Mouse (Mus musculus) liver, postnatal 0 days (tissue): ENCODE measurements at regions not wholly inside any gene's neighbourhood (a gene's known extent, or its start where the extent isn't known, plus 50 kb on each side); places are given as distances from the start of the nearest gene placed in this dataset.
A peak's percentile ranks its signal among the peaks of the same experiment; 100 is the strongest.

ENCODE experiments used
- ATAC-seq: fragments of 200-750 bp; cut with Nextera tagmentation; 2 replicates; pipeline ENCODE4 v1.8.0; 2017; ENCODE audit warnings: mild to moderate bottlenecking, moderate library complexity
- DNase-seq: peaks from one replicate; pipeline ENCODE4 v3.0.0-alpha.2; 2016
- H3K27ac ChIP-seq: fragments of 300-500 bp; sonication (generic); 2 replicates; pipeline ENCODE4 v1.5.1; 2014; ENCODE audit warnings: antibody characterized with exemption, moderate library complexity, mild to moderate bottlenecking, low read depth
- H3K27me3 ChIP-seq: fragments of 300-500 bp; sonication (generic); 2 replicates; pipeline ENCODE4 v1.6.1; 2014; ENCODE audit warnings: low read length, control low read depth, mixed read lengths; ENCODE audit not compliant: insufficient read depth
- H3K36me3 ChIP-seq: fragments of 300-500 bp; sonication (generic); replicated peaks from 2 replicates; pipeline ENCODE4 v1.6.1; 2014; ENCODE audit warnings: mild to moderate bottlenecking, control low read depth, low read length, moderate library complexity, mixed read lengths; ENCODE audit not compliant: insufficient read depth
- H3K4me1 ChIP-seq: fragments of 300-500 bp; sonication (generic); 2 replicates; pipeline ENCODE4 v1.6.1; 2014; ENCODE audit warnings: antibody characterized with exemption, mild to moderate bottlenecking, control low read depth; ENCODE audit not compliant: insufficient read depth
- H3K4me2 ChIP-seq: fragments of 300-500 bp; sonication (generic); 2 replicates; pipeline ENCODE4 v1.6.1; 2014; ENCODE audit warnings: low read depth, mild to moderate bottlenecking, low read length, moderate library complexity, mixed read lengths
- H3K4me3 ChIP-seq: fragments of 300-500 bp; sonication (generic); 2 replicates; pipeline ENCODE4 v1.5.1; 2014; ENCODE audit warnings: low read depth, low read length
- H3K9ac ChIP-seq: fragments of 300-500 bp; sonication (generic); replicated peaks from 2 replicates; pipeline ENCODE4 v1.6.1; 2014; ENCODE audit warnings: mild to moderate bottlenecking, moderate library complexity
- H3K9me3 ChIP-seq: fragments of 300-500 bp; sonication (generic); 2 replicates; pipeline ENCODE4 v1.6.1; 2016; ENCODE audit warnings: mild to moderate bottlenecking, control low read depth, low read length, mixed read lengths
- CTCF ChIP-seq: sonication (generic); IDR thresholded peaks from 2 replicates; pipeline ENCODE4 v1.5.1; 2016; ENCODE audit warnings: antibody characterized with exemption, low read depth
- EP300 ChIP-seq: IDR thresholded peaks from 2 replicates; pipeline ENCODE4 v1.6.1; 2016; ENCODE audit warnings: antibody characterized with exemption, low read depth, mild to moderate bottlenecking
- WGBS: fragments of 180-500 bp; shearing (Covaris S2); extraction: QIAGEN DNeasy Blood & Tissue Kit; methylation state at CpG from one replicate; pipeline ENCODE4 v1.1.7; 2014; ENCODE audit not compliant: insufficient replicate concordance; 5-methylcytosine and 5-hydroxymethylcytosine counted together

DNA sequence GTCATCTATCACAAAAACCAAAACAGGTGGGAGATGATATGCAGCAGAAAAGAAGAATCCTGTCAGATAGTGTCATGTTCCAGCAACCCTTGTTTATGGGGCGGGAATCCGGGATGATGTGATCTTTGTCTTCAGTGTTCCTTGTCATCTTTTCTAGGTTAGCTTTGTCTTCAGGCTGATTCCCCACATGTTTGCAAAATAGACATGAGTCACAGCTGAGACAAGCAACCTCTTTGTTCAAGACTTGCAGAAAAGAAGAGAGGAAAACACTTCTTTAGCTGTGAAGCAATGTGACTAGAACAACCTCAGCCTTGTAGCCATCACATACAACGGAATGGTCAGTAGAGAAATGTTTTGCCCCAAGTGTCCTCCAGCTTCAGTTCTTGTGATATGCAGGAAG, 77.8 kb downstream of the Spry2 start:
- 89% methylated on average over 3 of the region's 3 CpGs for WGBS
- no peaks in the 10 kb centered on the region for H3K9me3 ChIP-seq
- DNase-seq = no peak
- no peak for ATAC-seq
- H3K36me3 ChIP-seq = no peaks in the 10 kb centered on the region
- H3K27ac ChIP-seq = no peak overlapping the region
- H3K4me1 ChIP-seq = peaks cover 5% of the 10 kb centered on the region
- H3K4me2 ChIP-seq = no peak overlapping the region
- no peak overlapping the region for H3K4me3 ChIP-seq
- no peaks in the 10 kb centered on the region for H3K27me3 ChIP-seq
- TF ChIP-seq EP300 = no peak
- TF ChIP-seq CTCF = no peak
- no peak overlapping the region for H3K9ac ChIP-seq

DNA sequence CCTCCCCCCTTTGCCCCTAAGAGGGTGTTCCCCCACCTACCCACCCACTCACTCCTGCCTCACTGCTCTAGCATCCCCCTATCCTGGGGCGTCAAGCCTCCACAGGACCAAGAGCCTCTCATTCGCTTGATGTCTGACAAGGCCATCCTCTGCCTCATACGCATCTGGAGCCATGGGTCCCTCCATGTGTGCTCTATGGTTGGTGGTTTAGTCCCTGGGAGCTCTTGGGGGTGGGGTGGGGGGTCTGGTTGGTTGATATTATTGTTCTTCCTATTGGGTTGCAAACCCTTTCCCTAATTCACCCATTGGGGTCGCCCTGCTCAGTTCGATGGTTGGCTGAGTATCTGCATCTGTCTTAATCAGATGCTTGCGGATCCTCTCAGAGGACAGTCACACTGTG, 79.1 kb downstream of the Spry2 start:
- Histone ChIP-seq H3K27me3 (no peaks in the 10 kb centered on the region), H3K9me3 (no peaks in the 10 kb centered on the region), H3K36me3 (no peaks in the 10 kb centered on the region), H3K4me1 (peaks cover 5% of the 10 kb centered on the region), H3K4me2 (no peak overlapping the region), H3K27ac (no peak overlapping the region), H3K4me3 (no peak overlapping the region), H3K9ac (no peak overlapping the region)
- DNase-seq (no peak), ATAC-seq (no peak)
- 87% methylated on average over 6 of the region's 6 CpGs for WGBS
- TF ChIP-seq EP300 (no peak), CTCF (no peak)

- H3K27me3 ChIP-seq = no peaks in the 10 kb centered on the region
- DNase-seq (no peak), ATAC-seq (peak; percentile 36; the same call in 1 of the 2 replicates)
- no peaks in the 10 kb centered on the region for H3K9me3 ChIP-seq
- no peak overlapping the region for H3K9ac ChIP-seq
- peak overlapping the region; percentile 22 for H3K4me3 ChIP-seq
- H3K36me3 ChIP-seq = no peaks in the 10 kb centered on the region
- no peak overlapping the region for H3K27ac ChIP-seq
- WGBS = 19% methylated on average over 6 of the region's 6 CpGs
- TF ChIP-seq EP300 (no peak), CTCF (no peak)
- peak overlapping the region; percentile 61 for H3K4me2 ChIP-seq
- H3K4me1 ChIP-seq = peaks cover 5% of the 10 kb centered on the region
Measured at GRCm38 (mm10) chr14:105815827-105816226, 80.8 kb downstream of the Spry2 start.

DNA sequence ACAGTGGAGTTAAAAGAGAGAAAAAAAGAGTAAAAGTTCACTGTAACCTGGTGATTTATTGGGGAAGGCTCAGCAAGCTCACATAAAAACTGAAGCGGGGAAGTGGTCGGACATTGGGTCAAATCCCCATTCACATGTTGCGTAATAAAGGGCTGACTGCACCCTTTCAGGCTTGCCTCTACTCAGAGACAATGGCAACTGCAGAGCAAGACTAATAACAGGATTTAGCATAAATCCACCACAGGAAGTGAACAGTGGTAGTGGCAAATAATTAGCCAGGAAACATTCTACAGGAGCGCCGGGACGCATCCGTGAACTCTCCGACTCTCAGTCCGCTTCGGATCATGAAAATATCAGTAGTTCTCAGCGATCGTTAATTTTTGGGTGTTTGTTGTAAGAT, 81.3 kb downstream of the Spry2 start:
- no peaks in the 10 kb centered on the region for H3K36me3 ChIP-seq
- no peak overlapping the region for H3K27ac ChIP-seq
- H3K4me1 ChIP-seq = peaks cover 5% of the 10 kb centered on the region
- peak; percentile 12 for DNase-seq
- H3K27me3 ChIP-seq = no peaks in the 10 kb centered on the region
- H3K4me2 ChIP-seq = peak overlapping the region; percentile 61
- peak overlapping the region; percentile 22 for H3K4me3 ChIP-seq
- peak; percentile 67 for ATAC-seq
- H3K9me3 ChIP-seq = no peaks in the 10 kb centered on the region
- no peak for TF ChIP-seq EP300
- TF ChIP-seq CTCF = no peak
- no peak overlapping the region for H3K9ac ChIP-seq
- 6% methylated on average over 12 of the region's 12 CpGs for WGBS

GRCm38 (mm10) chr14:105813661-105814060, 83.0 kb downstream of the Spry2 start:
- Histone ChIP-seq H3K9ac (no peak overlapping the region), H3K27ac (no peak overlapping the region), H3K36me3 (no peaks in the 10 kb centered on the region), H3K9me3 (no peaks in the 10 kb centered on the region), H3K4me3 (no peak overlapping the region), H3K27me3 (no peaks in the 10 kb centered on the region), H3K4me1 (peaks cover 5% of the 10 kb centered on the region), H3K4me2 (no peak overlapping the region)
- TF ChIP-seq EP300 (no peak), CTCF (no peak)
- no peak for ATAC-seq
- DNase-seq = no peak

DNA sequence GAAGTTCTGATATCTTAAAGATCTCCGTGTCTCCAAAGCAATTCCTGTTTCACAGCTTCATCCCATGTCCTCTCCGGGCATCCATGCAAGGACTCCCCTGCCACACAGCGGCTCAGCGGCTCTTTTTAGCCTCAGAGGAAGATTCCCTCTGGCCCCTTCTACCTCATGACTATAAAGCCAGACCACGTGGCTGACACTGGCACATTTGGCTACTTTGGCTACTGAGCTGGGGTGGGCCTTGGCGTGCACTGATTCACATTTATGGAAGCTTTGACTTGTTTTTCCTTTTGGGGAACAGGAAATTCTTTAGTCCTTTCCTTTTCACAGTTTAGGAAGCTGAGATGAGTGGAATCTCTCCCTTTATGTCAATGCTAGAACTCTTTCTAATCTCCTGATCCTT, 83.5 kb downstream of the Spry2 start:
- H3K27ac ChIP-seq = no peak overlapping the region
- TF ChIP-seq EP300 (no peak), CTCF (no peak)
- WGBS = 75% methylated on average over 6 of the region's 6 CpGs
- H3K9me3 ChIP-seq = no peaks in the 10 kb centered on the region
- no peak overlapping the region for H3K4me3 ChIP-seq
- peaks cover 5% of the 10 kb centered on the region for H3K4me1 ChIP-seq
- no peak overlapping the region for H3K4me2 ChIP-seq
- DNase-seq (no peak), ATAC-seq (no peak)
- H3K36me3 ChIP-seq = no peaks in the 10 kb centered on the region
- no peaks in the 10 kb centered on the region for H3K27me3 ChIP-seq
- H3K9ac ChIP-seq = no peak overlapping the region

DNA sequence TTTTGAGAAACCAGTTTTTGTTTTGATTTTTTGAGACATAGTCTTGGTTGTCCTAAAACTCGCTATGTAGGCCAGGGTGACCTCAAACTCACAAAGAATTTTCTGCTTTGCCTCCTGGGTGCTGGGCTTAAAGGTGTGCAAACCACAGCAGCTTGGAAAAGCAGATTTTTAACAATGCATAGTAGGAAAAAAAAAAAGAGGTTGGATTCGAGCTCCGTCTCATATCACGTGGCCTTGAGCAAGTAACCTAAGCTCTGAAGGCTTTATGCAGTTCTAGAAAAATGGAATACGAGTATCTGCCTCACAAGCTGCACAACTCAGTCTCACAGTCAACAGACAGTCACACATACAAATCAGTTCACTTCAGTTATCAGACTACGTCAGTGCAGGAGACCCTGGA, 90.9 kb downstream of the Spry2 start:
- H3K4me2 ChIP-seq = no peak overlapping the region
- DNase-seq (no peak), ATAC-seq (no peak)
- TF ChIP-seq CTCF (no peak), EP300 (no peak)
- no peaks in the 10 kb centered on the region for H3K36me3 ChIP-seq
- no peaks in the 10 kb centered on the region for H3K9me3 ChIP-seq
- H3K4me3 ChIP-seq = no peak overlapping the region
- peaks cover 6% of the 10 kb centered on the region; the same call in 1 of the 2 replicates for H3K4me1 ChIP-seq
- 82% methylated on average over 6 of the region's 6 CpGs for WGBS
- H3K27ac ChIP-seq = no peak overlapping the region
- no peaks in the 10 kb centered on the region for H3K27me3 ChIP-seq
- H3K9ac ChIP-seq = no peak overlapping the region
